Mouse (Mus musculus): ENCODE data around the gene Cacng2.
A peak's percentile ranks its signal among the peaks of the same experiment; 100 is the strongest.

Gene Cacng2

DNA sequence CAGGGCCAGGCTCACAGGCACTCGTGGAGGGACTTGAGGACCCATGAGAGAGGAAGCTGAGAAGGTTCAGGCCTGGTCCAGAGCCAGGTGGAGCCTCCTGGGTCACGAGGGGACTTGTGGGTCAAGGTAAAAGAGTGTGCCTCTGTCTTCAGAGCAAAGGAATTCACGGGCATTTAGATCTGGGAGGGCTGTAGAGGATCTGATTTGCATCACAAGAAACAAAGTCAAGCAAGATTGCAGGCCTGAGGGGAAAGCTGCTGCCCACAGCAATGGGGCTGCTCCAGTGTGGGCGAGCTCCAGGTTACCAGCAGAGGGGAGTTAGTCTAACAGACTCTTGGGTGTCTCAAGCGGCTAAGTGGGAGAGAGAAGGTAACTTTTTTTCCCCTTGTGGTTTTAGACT is 118.4 kb downstream of the Cacng2 start:
- DNase-seq: no peak

- DNase-seq: no peak
Measured at GRCm38 (mm10) chr15:77988541-77988940, 131.3 kb downstream of the Cacng2 start.

DNA sequence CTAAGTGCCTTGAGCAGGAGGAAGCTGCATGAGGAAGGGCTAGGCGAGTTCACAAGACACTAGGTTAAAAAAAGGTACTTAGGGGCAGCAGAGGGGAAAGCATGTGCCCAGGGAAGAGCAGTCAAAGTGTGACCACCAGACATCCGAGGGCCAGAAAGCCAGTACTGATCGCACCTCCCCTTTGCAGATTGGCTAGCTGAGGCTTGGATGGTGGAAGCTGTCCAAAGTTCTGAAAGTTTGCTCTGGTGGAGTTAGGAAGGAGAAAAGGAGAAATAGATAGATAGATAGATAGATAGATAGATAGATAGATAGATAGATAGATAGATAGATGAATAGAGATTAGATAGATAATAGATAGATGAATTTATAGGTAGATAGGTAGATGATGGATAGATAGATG is 136.4 kb downstream of the Cacng2 start:
- DNase-seq: no peak

GRCm38 (mm10) chr15:77982195-77982939 is 137.5 kb downstream of the Cacng2 start:
- peak; percentile 75 for DNase-seq

- DNase-seq: no peak
Measured at GRCm38 (mm10) chr15:77981181-77981680, 138.6 kb downstream of the Cacng2 start.

DNA sequence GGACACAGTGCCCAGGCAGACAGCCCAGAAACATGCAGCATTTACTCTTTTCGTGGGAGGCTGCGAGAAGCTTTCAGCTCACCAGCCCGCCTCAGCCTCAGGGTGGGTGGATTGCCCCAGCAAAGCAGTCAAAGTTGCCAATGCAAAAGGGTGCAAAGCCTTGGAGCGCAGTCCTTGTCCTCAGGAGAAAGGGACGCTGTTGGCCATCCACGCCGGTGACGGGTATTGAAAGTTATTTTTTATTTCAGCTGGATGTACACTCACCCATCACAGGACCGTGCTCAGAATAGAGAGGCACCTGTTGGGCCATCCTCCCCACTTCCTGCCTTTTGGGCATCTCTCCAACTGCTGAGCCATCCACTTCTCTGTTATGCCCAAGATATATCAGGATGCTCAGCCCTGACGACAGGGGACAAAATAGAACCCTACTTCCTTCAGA is 140.4 kb downstream of the Cacng2 start:
- DNase-seq: no peak

DNA sequence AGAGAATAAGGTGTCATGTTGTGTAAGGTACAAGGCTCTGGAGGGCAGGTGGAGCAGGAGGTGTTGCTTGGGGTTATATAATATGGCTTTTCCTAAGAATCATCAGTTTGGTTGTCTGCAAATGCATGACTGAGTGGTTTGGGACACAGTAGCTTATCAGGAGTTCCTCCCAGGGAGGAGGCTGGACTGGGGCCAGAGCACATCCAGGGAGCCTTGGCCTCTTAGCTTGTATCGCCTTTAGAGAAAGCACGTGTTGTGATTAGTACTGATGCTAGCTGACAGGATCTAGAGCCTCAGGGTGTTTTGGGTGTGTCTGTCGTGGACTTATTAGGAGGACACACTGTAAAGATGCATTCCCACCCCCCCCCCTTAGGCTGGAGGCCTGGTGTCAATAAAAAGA is 142.2 kb downstream of the Cacng2 start:
- no peak for DNase-seq

- DNase-seq: no peak
Measured at GRCm38 (mm10) chr15:77974165-77974841, 145.5 kb downstream of the Cacng2 start.

DNA sequence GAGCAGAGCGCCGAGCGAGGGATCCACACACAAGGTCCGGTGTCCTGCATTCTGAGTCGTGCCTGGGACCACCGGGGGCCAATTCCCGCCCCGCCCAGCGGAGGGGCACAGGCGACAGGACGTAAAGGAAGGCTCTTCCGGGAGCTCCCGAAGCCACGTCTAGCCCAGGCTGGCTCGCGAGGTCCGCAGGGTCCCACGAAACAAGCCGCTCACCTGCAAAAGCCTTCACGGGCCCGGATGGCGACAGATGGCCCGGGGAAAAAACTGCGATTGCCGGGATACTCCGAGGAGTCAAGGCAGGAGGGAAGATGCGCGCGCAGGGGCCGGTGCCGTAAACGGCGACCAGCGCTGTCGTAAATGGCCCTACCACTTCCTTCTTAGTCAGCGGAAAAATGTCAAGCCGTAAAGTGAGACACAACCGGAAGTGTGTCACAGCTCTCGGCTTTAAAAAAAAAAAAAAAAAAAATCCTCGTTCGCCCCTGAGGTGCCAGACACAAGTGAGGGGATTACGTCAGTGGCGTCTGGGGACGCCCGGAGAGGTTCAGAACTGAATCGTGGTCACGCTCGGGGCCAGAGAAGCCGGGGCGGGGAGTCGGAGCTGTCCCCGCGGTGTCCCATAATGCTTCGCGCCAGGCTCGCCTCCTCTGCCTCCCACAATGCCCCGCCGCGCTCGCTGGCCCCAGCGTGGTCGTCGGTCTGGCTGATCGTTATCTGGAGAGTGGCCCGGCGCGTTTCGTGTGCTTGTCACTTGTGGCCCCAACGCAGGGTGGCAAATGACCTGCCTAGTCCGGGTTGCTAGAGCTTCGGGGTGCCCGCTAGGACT is 149.1 kb downstream of the Cacng2 start, which contains the start of gene Eif3d:
Gene Eif3d, minus strand, starts transcription at position 344 of the 823 bp plus-strand sequence.
- peak; percentile 97 for DNase-seq

DNA sequence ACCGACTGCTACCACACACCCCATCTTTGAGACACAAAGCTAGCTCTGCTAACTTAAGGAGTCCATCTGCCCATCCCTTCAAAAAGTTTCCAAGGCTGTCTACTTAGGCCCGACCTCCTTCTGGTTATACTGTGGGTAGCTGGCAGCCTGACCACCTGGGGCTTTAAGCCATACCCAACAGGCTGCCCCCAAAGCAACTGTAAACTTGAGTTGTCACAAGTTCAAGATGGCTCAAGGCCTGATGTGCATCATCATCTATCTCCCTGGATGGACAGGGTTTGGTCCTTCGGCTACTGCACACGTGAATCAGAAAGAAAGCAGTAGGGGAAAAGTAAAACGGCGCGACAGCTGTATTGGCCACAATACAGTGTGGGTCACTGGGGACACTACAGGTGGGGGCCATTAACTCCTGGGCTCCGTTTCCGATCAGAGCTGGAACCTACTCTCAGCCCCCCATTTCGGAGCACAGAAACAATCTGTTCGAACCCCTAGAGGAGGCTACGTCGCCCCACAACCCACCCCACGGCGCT is 149.8 kb downstream of the Cacng2 start:
- DNase-seq: peak; percentile 60

DNA sequence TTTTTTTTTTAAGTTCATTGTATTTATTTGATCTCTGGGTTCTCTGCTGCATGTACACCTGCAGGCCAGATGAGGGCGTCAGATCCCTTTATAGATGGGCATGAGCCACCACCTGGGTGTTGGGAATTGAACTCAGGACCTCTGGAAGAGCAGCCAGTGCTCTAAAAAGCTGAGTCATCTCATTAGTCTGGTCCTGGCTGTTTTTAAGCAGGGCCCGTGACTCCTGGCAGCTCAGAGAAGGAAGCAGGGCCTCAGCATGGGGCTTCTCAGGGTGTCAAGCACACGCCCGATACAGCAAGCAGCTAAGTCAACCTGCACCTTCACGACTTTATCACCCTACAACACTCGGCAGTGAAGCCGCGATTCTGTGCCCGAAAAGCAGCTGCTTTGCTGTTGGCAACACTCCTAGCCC is 154.7 kb downstream of the Cacng2 start:
- DNase-seq: no peak

GRCm38 (mm10) chr15:77962447-77962846 is 157.4 kb downstream of the Cacng2 start:
- DNase-seq: no peak

GRCm38 (mm10) chr15:77960693-77961092 is 159.1 kb downstream of the Cacng2 start:
- no peak for DNase-seq

GRCm38 (mm10) chr15:77958071-77958470 is 161.8 kb downstream of the Cacng2 start:
- DNase-seq: no peak

GRCm38 (mm10) chr15:77957625-77958024 is 162.2 kb downstream of the Cacng2 start:
- no peak for DNase-seq

DNA sequence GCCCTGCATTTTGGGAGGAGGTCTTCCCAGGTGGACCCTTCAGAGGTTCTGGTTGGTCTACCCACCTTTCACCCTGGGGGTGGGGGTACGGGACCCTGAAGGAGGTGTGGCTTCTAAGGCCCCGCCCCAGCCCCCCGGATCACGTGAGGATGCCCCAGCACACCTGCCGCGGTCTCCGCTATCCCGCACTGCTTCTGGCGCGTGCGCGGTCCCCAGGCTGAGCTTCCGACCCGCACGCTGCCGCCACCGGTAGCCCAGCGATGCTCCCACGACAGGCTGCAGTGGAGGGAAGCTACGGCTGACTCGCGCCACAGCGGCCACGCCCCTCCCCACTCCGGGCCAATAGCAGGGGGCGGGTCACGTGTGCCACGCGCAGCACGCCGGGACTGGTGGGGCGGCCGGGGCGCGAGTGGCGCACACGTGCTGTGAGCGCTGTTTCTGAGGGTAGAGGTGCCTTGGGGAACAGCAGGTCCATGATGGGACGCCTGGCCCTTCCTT is 163.4 kb downstream of the Cacng2 start, which contains the start of gene Foxred2:
Gene Foxred2, minus strand, starts transcription at position 319 of the 498 bp plus-strand sequence.
- peak; percentile 96 for DNase-seq

DNA sequence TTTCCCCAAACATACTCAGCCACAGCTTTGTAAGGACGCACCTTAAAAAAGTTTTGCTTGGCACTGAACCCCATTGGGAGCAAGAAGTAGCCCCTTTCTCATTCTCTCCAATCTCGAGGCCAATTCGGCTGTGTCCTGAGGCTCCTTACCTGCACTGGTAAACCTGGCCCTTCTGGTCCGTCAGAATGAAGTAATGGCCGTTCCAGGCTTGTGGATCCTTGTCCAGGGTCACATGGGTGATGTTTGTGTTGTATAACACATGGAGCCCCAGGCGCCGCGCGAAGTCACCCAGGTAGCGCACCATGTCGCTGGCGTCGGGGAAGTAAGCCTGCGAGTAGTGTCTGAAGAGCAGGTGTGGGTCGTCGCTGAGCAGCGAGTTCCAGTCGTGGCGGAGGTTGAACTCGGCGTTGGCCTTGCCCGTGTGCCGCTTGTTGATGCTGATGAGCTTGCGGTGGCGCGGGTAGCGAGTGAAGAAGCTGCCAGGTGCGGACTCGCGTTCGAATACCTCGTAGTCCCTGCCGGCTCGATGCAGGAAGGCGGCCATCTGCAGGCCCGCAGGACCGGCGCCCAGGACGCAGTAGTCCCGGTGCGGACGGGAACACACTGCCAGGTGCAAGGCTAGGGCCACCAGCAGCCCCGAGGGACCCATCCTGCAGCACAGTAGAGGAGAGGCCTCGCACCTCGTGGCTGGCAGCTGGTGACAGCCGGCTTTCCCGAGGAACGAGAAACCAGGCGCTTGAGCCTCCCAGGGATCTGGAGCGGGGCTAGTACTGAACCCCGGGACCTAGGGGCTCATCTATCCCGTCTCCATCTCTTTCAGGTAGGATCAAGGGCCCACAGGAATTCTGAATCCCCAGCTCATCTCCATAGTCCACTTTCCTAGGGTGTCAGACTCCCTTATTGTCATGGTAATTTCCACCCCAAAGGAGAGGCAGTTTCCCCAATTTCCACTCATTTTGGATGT is 164.1 kb downstream of the Cacng2 start:
- peak; percentile 73 for DNase-seq

DNA sequence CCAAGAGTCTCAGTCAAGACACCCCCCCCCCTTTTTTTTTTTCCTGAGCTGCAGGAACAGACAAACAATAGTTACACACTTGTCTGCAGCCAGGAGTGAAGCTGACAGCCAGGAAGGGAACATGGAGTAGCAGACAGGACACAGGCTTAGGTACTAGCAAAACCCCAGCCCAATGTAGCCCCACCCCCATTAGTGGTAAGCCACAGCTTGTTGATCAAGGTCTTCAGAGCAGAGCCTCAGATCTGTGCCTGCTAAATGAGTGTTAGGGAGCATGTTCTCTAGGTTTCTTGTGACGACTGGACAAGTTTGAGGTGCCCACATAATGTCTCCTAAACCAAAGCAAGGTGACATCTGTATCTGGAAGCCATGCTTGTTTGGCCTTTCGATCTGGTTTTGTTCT is 165.5 kb downstream of the Cacng2 start:
- peak; percentile 45 for DNase-seq

- peak; percentile 83 for DNase-seq
Measured at GRCm38 (mm10) chr15:77952921-77953320, 166.9 kb downstream of the Cacng2 start.

DNA sequence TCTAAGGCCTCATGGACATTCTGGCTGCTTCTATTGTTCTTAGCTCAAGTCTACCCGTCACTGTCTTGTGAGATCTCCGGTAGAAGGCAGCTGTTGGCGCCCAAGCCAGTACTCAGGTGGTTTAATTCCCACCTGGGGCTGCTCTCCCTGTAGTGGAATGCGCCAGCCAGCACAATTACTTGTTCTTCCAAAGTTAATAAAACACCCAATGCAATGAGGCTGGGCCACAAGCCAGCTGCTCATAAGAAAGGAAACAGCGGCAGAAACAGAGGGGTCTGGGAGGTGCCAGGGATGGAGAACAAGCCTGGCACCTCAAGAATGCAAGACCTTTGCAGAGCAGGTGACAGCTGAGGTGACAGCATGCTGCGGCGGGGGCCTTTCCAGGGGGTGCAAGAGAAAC is 170.8 kb downstream of the Cacng2 start:
- no peak for DNase-seq

DNA sequence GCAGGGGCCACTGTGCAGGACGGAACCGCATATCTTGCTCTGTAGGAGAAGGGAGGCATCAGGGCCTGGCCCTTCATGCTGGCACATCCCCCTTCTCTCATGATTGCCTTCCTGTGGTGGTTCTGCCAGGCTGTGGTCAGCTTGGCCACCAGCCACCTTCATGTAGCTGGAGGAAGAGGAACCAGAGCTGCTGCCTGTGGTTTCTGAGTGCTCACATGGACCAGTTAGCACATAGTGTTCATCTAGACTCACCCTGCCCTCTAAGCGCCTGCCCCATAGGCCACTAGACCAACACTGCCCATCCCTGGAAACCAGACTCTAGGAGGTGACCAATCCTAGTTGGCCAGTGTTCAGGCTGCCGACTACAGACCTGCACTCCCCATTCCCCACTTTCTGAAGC is 174.1 kb downstream of the Cacng2 start:
- DNase-seq: no peak

Measured in cerebellum, adult 11-12 months (tissue).